Mouse (Mus musculus) heart, embryonic 12.5 days (tissue): ENCODE measurements around the gene Cdk15. TPM values are rescaled to one million over a fixed set of nuclear protein-coding genes. Genes with fewer than 3 reads are reported as not detected.

Experiments
- ATAC-seq: fragments of 200-750 bp; cut with Nextera tagmentation; 2 replicates; pipeline ENCODE4 v1.8.0; 2017; ENCODE audit warnings: moderate TSS enrichment, moderate library complexity; ENCODE audit not compliant: insufficient number of reproducible peaks, low FRiP score
- H3K27ac ChIP-seq: fragments of 300-500 bp; sonication (generic); 2 replicates; pipeline ENCODE4 v1.5.1; 2016; ENCODE audit warnings: mild to moderate bottlenecking, moderate library complexity; ENCODE audit not compliant: poor library complexity, severe bottlenecking
- H3K27me3 ChIP-seq: fragments of 300-500 bp; sonication (generic); replicated peaks from 2 replicates; pipeline ENCODE4 v1.6.1; 2016; ENCODE audit warnings: mild to moderate bottlenecking, moderate library complexity
- H3K36me3 ChIP-seq: fragments of 300-500 bp; sonication (generic); 2 replicates; pipeline ENCODE4 v1.6.1; 2016; ENCODE audit warnings: mild to moderate bottlenecking, moderate library complexity
- H3K4me1 ChIP-seq: fragments of 300-500 bp; sonication (generic); replicated peaks from 2 replicates; pipeline ENCODE4 v1.6.1; 2016; ENCODE audit warnings: mild to moderate bottlenecking
- H3K4me2 ChIP-seq: fragments of 300-500 bp; sonication (generic); 2 replicates; pipeline ENCODE4 v1.6.1; 2016; ENCODE audit warnings: mild to moderate bottlenecking, moderate library complexity
- H3K4me3 ChIP-seq: fragments of 300-500 bp; sonication (generic); 2 replicates; pipeline ENCODE4 v1.5.1; 2016; ENCODE audit warnings: mild to moderate bottlenecking
- H3K9ac ChIP-seq: fragments of 300-500 bp; sonication (generic); 2 replicates; pipeline ENCODE4 v1.6.1; 2016; ENCODE audit warnings: mild to moderate bottlenecking, moderate library complexity
- H3K9me3 ChIP-seq: fragments of 300-500 bp; sonication (generic); replicated peaks from 2 replicates; pipeline ENCODE4 v1.6.1; 2016; ENCODE audit warnings: mild to moderate bottlenecking, moderate library complexity
- WGBS: fragments of 180-500 bp; shearing (Covaris S2); methylation state at CpG from one replicate; pipeline ENCODE4 v1.1.7; 2016; 5-methylcytosine and 5-hydroxymethylcytosine counted together
- polyA plus RNA-seq: library from polyadenylated mRNA; unstranded; fragments of >200 nt; fragmentation: Nextera tagmentation; extraction: Ambion mirVana; gene quantifications from 2 replicates; pipeline ENCODE4 v1.2.1, GENCODE M21; 2016

The Cdk15 gene
- polyA plus RNA-seq, 1 experiment from 2014 or later: 0.11 TPM

DNA sequence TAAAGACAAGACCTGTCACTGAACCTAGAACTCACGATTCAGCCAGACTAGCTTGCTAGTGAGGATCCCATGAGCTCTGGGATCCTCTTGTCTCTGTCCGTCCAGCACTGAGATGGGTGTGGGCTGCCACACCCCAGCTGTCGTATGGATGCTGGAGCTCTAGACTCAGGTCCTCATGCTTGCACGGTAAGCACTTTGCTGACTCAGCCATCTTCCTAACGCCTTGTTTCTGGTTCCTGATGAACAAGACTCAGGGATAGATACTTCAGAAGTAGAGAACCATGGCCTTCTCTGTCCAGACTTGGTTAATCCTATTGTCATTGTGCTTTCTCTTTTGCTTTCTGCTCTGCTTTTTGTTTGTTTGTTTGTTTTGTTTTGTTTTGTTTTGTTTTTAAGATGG lies 29.2 kb downstream of the Cdk15 start:
- Histone ChIP-seq H3K9me3 (no peaks in the 10 kb centered on the region), H3K27ac (no peak overlapping the region), H3K27me3 (no peaks in the 10 kb centered on the region), H3K4me1 (no peaks in the 10 kb centered on the region), H3K36me3 (no peaks in the 10 kb centered on the region), H3K9ac (no peak overlapping the region), H3K4me2 (no peak overlapping the region), H3K4me3 (no peak overlapping the region)
- ATAC-seq: no peak
- 79% methylated on average over 5 of the region's 5 CpGs for WGBS

DNA sequence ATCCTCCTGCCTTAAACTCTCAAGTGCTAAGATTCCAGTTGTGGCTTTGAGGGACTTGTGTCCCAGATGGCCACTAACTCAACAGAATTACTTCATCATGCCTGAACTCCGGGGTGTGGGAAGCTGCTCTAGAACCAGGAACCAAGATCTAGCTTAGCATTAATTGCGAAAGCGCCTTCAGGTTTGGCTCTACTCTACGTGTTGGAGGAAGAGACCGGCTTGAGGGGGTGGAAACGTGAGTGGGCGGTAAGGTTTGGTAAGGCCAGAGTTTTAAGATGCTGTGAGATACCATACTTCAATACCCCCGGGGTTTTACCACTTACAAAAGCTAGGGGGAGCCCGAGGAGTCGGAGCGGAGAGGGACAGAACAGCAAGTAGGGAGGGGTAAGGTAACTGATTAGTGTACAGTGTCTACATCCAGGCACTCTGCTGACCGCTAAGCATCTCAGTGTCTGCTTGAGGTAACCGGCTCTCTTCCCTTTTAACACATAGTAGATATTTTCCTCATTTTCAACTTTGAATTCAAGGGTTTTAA lies 29.7 kb downstream of the Cdk15 start:
- Histone ChIP-seq H3K9me3 (no peaks in the 10 kb centered on the region), H3K27me3 (no peaks in the 10 kb centered on the region), H3K27ac (no peak overlapping the region), H3K4me1 (no peaks in the 10 kb centered on the region), H3K4me3 (no peak overlapping the region), H3K4me2 (no peak overlapping the region), H3K36me3 (no peaks in the 10 kb centered on the region), H3K9ac (no peak overlapping the region)
- 68% methylated on average over 13 of the region's 13 CpGs for WGBS
- ATAC-seq: no peak

DNA sequence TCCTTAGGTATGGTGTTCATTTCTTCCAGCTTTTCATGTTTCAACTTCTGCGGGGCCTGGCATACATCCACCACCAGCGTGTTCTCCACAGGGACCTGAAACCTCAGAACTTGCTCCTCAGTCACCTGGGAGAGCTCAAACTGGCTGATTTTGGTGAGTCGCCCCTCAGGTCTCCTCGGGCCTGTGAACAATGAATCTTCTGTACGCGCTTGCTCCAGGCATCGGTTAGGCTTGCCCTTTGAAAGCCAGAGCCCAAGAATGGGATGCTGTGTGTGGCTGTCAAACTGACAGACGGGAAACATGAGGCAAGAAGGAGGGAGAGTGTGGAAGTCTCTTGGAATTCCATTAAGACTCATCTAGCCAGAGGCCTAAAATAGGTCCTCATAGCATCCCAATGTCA lies 31.0 kb downstream of the Cdk15 start:
- 65% methylated on average over 8 of the region's 8 CpGs for WGBS
- Histone ChIP-seq H3K4me3 (no peak overlapping the region), H3K27ac (no peak overlapping the region), H3K4me2 (no peak overlapping the region), H3K9ac (no peak overlapping the region), H3K4me1 (no peaks in the 10 kb centered on the region), H3K27me3 (no peaks in the 10 kb centered on the region), H3K9me3 (no peaks in the 10 kb centered on the region), H3K36me3 (no peaks in the 10 kb centered on the region)
- ATAC-seq: no peak

DNA sequence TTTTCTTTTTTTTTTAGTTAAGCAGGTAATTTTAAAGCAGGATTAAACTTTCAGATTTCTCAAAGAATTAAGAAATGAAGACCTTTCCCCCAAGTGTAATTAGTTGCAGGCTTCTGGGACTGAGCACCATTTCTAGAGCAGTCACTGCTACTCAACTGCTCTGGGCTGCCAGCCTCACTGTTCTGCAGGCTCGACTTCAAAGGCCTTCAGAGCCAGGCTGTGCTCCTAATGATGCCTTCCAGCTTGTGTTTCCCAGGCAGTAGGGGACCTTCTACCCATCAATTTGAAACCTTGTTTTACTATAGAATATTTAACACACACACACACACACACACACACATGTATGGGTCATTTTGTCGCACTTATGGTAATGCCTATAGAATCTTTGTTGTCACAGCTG lies 34.9 kb downstream of the Cdk15 start:
- Histone ChIP-seq H3K9ac (no peak overlapping the region), H3K36me3 (no peaks in the 10 kb centered on the region), H3K27ac (no peak overlapping the region), H3K27me3 (no peaks in the 10 kb centered on the region), H3K4me2 (no peak overlapping the region), H3K9me3 (no peaks in the 10 kb centered on the region), H3K4me3 (no peak overlapping the region), H3K4me1 (no peaks in the 10 kb centered on the region)
- no peak for ATAC-seq
- 49% methylated on average over 2 of the region's 2 CpGs for WGBS

DNA sequence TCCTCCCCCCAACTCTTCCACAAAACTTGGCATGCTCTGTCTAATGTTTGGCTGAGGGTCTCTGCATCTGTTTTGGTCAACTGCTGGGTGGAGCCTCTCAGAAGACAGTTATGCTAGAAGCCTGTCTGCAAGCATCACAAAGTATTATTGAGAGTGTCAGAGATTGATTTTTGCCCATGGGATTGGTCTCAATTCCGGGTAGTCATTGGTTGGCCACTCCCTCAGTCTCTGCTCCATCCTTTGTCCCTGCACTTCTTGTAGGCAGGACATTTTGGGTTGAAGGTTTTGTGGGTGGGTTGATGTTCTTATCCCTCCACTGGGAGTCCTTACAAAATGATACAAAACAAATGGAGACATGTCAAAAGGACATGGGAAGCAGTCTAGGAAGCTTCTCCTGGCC lies 39.1 kb downstream of the Cdk15 start:
- no peaks in the 10 kb centered on the region for H3K36me3 ChIP-seq
- 58% methylated on average over 1 of the region's 1 CpGs for WGBS
- no peaks in the 10 kb centered on the region for H3K9me3 ChIP-seq
- H3K27ac ChIP-seq: no peak overlapping the region
- H3K9ac ChIP-seq: no peak overlapping the region
- H3K4me3 ChIP-seq: no peak overlapping the region
- ATAC-seq: no peak
- no peaks in the 10 kb centered on the region for H3K27me3 ChIP-seq
- peaks cover 8% of the 10 kb centered on the region; the same call in 1 of the 2 replicates for H3K4me1 ChIP-seq
- H3K4me2 ChIP-seq: no peak overlapping the region

DNA sequence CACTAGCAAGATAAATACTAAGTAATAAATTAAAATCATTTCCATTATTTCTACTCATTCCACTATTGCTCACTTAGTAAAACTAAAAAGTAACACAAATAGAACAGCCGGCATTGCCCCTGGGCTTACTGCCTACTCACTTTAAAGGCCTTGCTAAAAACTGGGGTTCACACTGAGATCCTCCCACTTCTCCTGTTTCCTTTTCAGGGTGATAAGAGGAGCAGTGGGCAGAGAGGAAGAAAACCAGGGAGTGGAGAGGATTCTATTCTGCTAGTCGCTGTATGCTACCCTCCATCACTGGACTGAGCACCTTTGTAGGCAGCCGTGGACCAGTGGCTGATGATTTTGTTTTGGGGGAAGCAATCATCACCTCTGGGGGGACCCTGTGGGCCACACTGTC lies 40.5 kb downstream of the Cdk15 start:
- Histone ChIP-seq H3K9me3 (0 out of 2 replicates have a peak, but pooled peaks cover under 1% of the 10 kb centered on the region), H3K4me3 (no peak overlapping the region), H3K27me3 (no peaks in the 10 kb centered on the region), H3K4me1 (peaks cover 8% of the 10 kb centered on the region; the same call in 1 of the 2 replicates), H3K36me3 (no peaks in the 10 kb centered on the region), H3K27ac (no peak overlapping the region), H3K9ac (no peak overlapping the region), H3K4me2 (no peak overlapping the region)
- 68% methylated on average over 3 of the region's 3 CpGs for WGBS
- ATAC-seq: no peak

DNA sequence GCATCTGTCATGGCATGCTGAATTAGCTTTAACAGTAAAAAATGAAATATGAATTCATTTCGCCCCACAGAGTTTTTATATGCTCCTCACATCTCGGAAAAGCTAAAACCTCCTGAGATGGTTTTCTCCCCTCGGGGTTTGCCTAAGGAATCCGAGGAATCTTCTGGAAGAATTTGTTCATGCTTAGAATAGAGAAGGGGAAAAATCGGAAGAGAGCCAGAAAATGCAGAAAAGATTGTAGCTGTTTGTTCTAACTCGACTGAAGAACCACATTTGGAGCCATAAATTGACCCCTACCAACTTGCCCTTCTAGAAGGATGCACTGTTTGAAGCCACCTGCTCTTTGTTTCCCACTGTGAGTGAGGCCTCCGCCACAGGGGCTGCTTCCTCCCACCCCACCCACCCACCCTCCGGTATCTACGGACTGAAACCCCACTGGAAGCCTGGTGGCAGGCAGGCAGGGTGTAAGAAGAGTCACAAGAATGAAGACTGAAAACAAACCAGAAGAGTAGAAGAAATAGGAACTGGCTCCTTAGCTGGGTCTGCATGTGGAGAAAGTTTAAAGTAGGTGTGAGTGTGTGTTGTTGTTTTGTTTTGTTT lies 41.9 kb downstream of the Cdk15 start:
- Histone ChIP-seq H3K36me3 (no peaks in the 10 kb centered on the region), H3K4me3 (no peak overlapping the region), H3K4me1 (peaks cover 8% of the 10 kb centered on the region; the same call in 1 of the 2 replicates), H3K4me2 (no peak overlapping the region), H3K27me3 (no peaks in the 10 kb centered on the region), H3K27ac (no peak overlapping the region), H3K9me3 (0 out of 2 replicates have a peak, but pooled peaks cover 4% of the 10 kb centered on the region), H3K9ac (no peak overlapping the region)
- WGBS: 37% methylated on average over 9 of the region's 9 CpGs
- ATAC-seq: no peak

DNA sequence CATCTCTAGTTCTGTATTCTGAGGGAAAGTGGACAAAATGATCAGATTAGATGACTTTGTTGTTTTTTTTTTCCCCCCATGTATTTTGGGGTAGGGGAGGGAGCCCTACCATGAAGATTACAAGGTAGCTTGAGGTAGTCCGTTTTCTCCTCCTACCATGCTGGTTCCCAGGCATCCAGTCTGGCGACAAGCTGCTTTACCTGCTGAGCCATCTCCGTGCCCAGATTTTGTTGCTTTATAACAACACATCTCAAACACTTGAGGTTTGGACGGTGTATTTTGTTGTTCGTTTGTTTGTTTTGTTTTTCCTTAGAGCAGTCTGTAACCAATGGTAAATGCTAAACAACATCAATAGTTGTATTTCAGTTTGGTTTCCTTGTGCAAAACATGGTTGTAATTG lies 50.6 kb downstream of the Cdk15 start:
- H3K9ac ChIP-seq: no peak overlapping the region
- H3K27ac ChIP-seq: no peak overlapping the region
- H3K36me3 ChIP-seq: no peaks in the 10 kb centered on the region
- peaks cover 12% of the 10 kb centered on the region; the same call in 1 of the 2 replicates for H3K27me3 ChIP-seq
- H3K9me3 ChIP-seq: 0 out of 2 replicates have a peak, but pooled peaks cover 2% of the 10 kb centered on the region
- 76% methylated on average over 5 of the region's 5 CpGs for WGBS
- no peak overlapping the region for H3K4me3 ChIP-seq
- H3K4me2 ChIP-seq: no peak overlapping the region
- H3K4me1 ChIP-seq: no peaks in the 10 kb centered on the region
- no peak for ATAC-seq

DNA sequence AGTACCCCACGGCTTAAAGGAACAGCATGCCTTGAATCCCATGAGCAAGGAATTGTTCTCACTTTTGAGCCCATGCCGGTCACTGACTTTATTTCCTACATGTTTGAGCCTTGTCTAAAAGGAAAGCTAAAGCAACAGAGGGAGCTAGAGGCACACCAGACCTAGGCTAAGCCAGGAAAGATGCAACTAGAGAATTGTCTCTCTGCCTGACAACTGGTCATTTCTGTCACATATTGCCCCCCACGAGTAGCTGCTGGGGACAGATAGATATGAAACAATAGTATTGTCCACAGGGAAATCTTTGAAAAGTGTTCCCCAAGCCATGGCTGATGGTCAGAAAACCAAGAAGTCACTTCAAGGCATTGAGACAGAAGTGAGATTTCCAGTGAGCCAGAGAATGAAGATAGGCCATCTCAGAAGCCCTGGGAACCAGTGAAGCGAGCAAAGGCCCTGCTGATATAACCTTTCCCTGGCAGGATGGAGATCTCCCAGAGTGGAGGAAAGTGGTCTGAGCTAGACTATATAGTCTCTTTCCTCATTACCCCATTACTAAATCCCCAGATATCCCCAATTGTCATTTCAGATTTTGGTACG lies 54.7 kb downstream of the Cdk15 start:
- no peak overlapping the region for H3K4me2 ChIP-seq
- no peak overlapping the region for H3K4me3 ChIP-seq
- H3K9ac ChIP-seq: no peak overlapping the region
- H3K27ac ChIP-seq: no peak overlapping the region
- ATAC-seq: no peak
- H3K27me3 ChIP-seq: peaks cover 42% of the 10 kb centered on the region
- H3K9me3 ChIP-seq: no peaks in the 10 kb centered on the region
- H3K36me3 ChIP-seq: no peaks in the 10 kb centered on the region
- peaks cover 4% of the 10 kb centered on the region; the same call in 1 of the 2 replicates for H3K4me1 ChIP-seq
- 60% methylated on average over 5 of the region's 5 CpGs for WGBS

DNA sequence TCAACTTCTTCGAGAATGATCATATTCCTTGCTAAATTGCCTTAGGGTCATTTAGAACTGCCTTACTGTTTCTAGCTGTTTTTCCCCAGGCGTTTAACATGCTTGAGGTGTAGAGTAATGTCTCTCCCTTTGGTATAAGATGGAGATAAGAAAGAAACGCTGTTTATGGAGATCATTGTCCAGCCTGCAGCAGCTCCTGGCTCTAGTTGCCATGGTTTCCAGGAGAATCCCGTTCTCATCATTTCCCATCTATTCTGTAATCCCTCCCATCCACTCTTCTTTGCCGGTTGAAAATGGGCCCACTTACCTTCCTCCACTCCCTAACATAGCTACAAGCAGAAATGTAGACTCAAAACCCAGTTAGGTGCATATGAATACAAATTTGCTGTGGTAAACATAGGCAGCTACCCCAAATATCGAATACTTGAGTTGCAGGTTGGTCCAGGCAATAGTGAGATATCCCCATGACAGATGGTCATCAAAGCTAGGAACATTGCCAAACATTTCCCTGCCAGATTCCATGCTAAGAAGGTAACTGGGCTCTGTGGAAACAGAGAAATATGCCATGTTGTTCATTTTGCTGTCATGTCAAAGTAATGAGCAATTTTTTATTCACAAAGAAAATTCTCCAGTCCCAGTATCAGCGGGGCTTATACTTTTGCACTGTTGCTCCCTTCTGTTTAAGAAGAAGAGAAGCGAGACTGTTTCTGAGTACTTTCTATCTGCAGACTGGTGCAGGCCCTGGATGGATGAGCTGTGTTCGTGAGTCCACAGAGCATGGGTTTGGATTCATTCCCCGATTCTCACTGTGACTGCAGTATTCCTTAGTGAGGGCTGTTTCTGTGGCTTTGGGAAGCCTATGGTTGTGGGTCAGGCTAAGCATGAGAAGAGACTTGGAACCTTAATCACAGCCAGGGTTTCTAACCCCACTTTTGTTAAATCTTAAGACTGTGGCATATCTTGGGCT lies 55.8 kb downstream of the Cdk15 start:
- no peak overlapping the region for H3K27ac ChIP-seq
- 68% methylated on average over 10 of the region's 10 CpGs for WGBS
- H3K4me2 ChIP-seq: no peak overlapping the region
- no peak overlapping the region for H3K4me3 ChIP-seq
- no peaks in the 10 kb centered on the region for H3K9me3 ChIP-seq
- no peaks in the 10 kb centered on the region for H3K36me3 ChIP-seq
- no peak for ATAC-seq
- H3K4me1 ChIP-seq: peaks cover 4% of the 10 kb centered on the region; the same call in 1 of the 2 replicates
- H3K27me3 ChIP-seq: peaks cover 42% of the 10 kb centered on the region
- H3K9ac ChIP-seq: no peak overlapping the region
